In the genomic region with DNA sequence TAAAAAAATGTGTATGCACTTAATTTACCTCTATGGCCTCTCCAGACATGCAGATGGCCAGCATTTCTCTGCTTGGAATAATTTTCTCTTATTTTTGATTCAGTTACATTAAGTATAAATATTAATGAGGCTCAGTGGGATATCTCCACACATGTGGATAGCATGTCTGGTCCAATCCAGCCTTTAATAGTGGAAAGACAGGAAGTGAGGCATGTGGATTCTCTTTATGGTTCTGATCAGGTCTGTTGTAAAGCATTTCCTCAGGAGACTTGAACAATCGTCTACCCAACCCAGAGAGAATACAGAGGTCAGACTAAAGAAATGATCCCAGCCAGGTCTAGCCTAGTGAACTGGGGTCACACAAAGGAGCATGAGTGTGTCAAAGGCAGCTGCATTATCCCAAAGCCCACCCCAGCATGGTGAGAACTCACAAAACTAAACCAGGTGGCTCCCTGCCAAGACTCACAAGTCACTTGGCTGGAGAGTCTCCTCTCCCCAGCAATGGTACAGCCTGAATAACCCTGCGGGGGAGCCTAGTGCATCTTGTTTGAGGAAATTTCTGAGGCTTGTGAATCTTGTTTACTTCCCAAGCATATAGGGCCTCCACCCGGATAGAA, we compare ENCODE assay signal across 15 mouse cellular contexts.
DNase-seq lines count a peak whose midpoint lies in the region; ATAC-seq and TF ChIP-seq lines count a peak whose summit lies in the region.
"Had no signal": no experiment of that assay in that cellular context is flagged by ENCODE, and none has a peak within 500 bp of the region (broad histone marks: within the 10 kb centered on the region; RNA-seq: fewer than 3 reads in every experiment).

No protein-coding gene starts in this region.

- H3K4me1 ChIP-seq in hindbrain, embryonic 15.5 days (replicated peaks): peaks cover 15% of the 10 kb centered on the region
- peaks cover 9% of the 10 kb centered on the region for H3K4me1 ChIP-seq in hindbrain, embryonic 13.5 days (replicated peaks)
- H3K4me1 ChIP-seq in midbrain, postnatal 0 days (ENCODE audit: insufficient read depth, low read length): no peaks in the 10 kb centered on the region; the same call in 1 of the 2 replicates
- peaks cover 9% of the 10 kb centered on the region for H3K4me1 ChIP-seq in midbrain, embryonic 13.5 days (replicated peaks)
- H3K4me1 ChIP-seq: forebrain, embryonic 10.5 days had no signal

- TF ChIP-seq CTCF in midbrain, postnatal 0 days (IDR thresholded peaks at IDR 0.05): no peak

- no peak overlapping the region for H3K4me3 ChIP-seq in hindbrain, embryonic 15.5 days
- H3K4me3 ChIP-seq in hindbrain, embryonic 13.5 days: no peak overlapping the region
- H3K4me3 ChIP-seq in midbrain, postnatal 0 days (ENCODE audit: low read depth, low read length): no peak overlapping the region
- H3K4me3 ChIP-seq in midbrain, embryonic 13.5 days (replicated peaks): no peak overlapping the region
- H3K4me3 ChIP-seq: embryonic facial prominence, embryonic 15.5 days; forebrain, embryonic 10.5 days; heart, adult 2 months had no signal

- peak; percentile 27; the same call in 1 of the 2 replicates for ATAC-seq in hindbrain, embryonic 15.5 days (ENCODE audit: low FRiP score, low read depth)
- ATAC-seq in hindbrain, embryonic 13.5 days (ENCODE audit: low FRiP score): no peak
- ATAC-seq in midbrain, postnatal 0 days (ENCODE audit: low FRiP score): no peak
- ATAC-seq in midbrain, embryonic 13.5 days: no peak
- ATAC-seq: inflammation-experienced regulatory T-cells, adult 6 months had no signal

- H3K9ac ChIP-seq in hindbrain, embryonic 15.5 days: no peak overlapping the region
- H3K9ac ChIP-seq in hindbrain, embryonic 13.5 days: no peak overlapping the region
- no peak overlapping the region for H3K9ac ChIP-seq in midbrain, postnatal 0 days (replicated peaks; ENCODE audit: low read length, poor library complexity, severe bottlenecking)
- H3K9ac ChIP-seq in midbrain, embryonic 13.5 days (replicated peaks): no peak overlapping the region
- H3K9ac ChIP-seq: embryonic facial prominence, embryonic 15.5 days; liver, embryonic 14.5 days had no signal

- no peaks in the 10 kb centered on the region for H3K9me3 ChIP-seq in hindbrain, embryonic 15.5 days
- H3K9me3 ChIP-seq in hindbrain, embryonic 13.5 days: no peaks in the 10 kb centered on the region
- no peaks in the 10 kb centered on the region for H3K9me3 ChIP-seq in midbrain, postnatal 0 days (ENCODE audit: low read length)
- no peaks in the 10 kb centered on the region for H3K9me3 ChIP-seq in midbrain, embryonic 13.5 days
- H3K9me3 ChIP-seq: embryonic facial prominence, embryonic 15.5 days; forebrain, embryonic 10.5 days had no signal

- no peak overlapping the region for H3K4me2 ChIP-seq in hindbrain, embryonic 15.5 days
- no peak overlapping the region for H3K4me2 ChIP-seq in hindbrain, embryonic 13.5 days
- no peak overlapping the region for H3K4me2 ChIP-seq in midbrain, postnatal 0 days (ENCODE audit: low read depth, low read length, poor library complexity, severe bottlenecking)
- H3K4me2 ChIP-seq in midbrain, embryonic 13.5 days (replicated peaks): no peak overlapping the region
- H3K4me2 ChIP-seq: embryonic facial prominence, embryonic 15.5 days had no signal

- WGBS in hindbrain, embryonic 15.5 days: 50% methylated on average over 3 of the region's 3 CpGs
- 62% methylated on average over 3 of the region's 3 CpGs for WGBS in hindbrain, embryonic 13.5 days
- WGBS in midbrain, postnatal 0 days: 52% methylated on average over 3 of the region's 3 CpGs
- WGBS in midbrain, embryonic 13.5 days: 64% methylated on average over 3 of the region's 3 CpGs

- no peak overlapping the region; the same call in 1 of the 2 replicates for H3K27ac ChIP-seq in hindbrain, embryonic 15.5 days (replicated peaks)
- no peak overlapping the region for H3K27ac ChIP-seq in hindbrain, embryonic 13.5 days
- H3K27ac ChIP-seq in midbrain, postnatal 0 days (ENCODE audit: low read depth, low read length): no peak overlapping the region
- H3K27ac ChIP-seq in midbrain, embryonic 13.5 days: no peak overlapping the region
- H3K27ac ChIP-seq: embryonic facial prominence, embryonic 15.5 days; forebrain, embryonic 10.5 days; heart, adult 2 months; liver, embryonic 14.5 days had no signal

- intact Hi-C loops in left cerebral cortex, postnatal 4 days (cut with DNase I): no loop called here
- intact Hi-C loops in left cerebral cortex, postnatal 25 days (cut with DNase I): no loop called here

- no peaks in the 10 kb centered on the region for H3K27me3 ChIP-seq in hindbrain, embryonic 15.5 days
- H3K27me3 ChIP-seq in hindbrain, embryonic 13.5 days: no peaks in the 10 kb centered on the region
- H3K27me3 ChIP-seq in midbrain, postnatal 0 days (ENCODE audit: insufficient read depth, low read length): no peaks in the 10 kb centered on the region
- H3K27me3 ChIP-seq in midbrain, embryonic 13.5 days: no peaks in the 10 kb centered on the region
- H3K27me3 ChIP-seq: embryonic facial prominence, embryonic 15.5 days had no signal

- DNase-seq in cerebellum, postnatal 10 days: peak; percentile 69 to 80
- no peak for DNase-seq in cerebellum, adult 11-12 months
- peak; percentile 73 for DNase-seq in left cerebral cortex, postnatal 4 days
- no peak for DNase-seq in left cerebral cortex, postnatal 25 days (ENCODE audit: low spot score in 2 of 2)
- DNase-seq in midbrain, postnatal 0 days (ENCODE audit: low spot score): peak; percentile 64
- DNase-seq: gastrocnemius, postnatal 10 days; heart, adult 2 months; right cerebral cortex, postnatal 14 days had no signal

- no peaks in the 10 kb centered on the region for H3K36me3 ChIP-seq in hindbrain, embryonic 15.5 days
- H3K36me3 ChIP-seq in hindbrain, embryonic 13.5 days: no peaks in the 10 kb centered on the region
- no peaks in the 10 kb centered on the region for H3K36me3 ChIP-seq in midbrain, postnatal 0 days (ENCODE audit: insufficient read depth, low read length)
- H3K36me3 ChIP-seq in midbrain, embryonic 13.5 days: no peaks in the 10 kb centered on the region
- H3K36me3 ChIP-seq: embryonic facial prominence, embryonic 15.5 days; forebrain, embryonic 10.5 days had no signal

Comparison
In these comparisons a context has a peak if more than half of its experiments do, and no peak if none do; other contexts are left out.
1. DNase-seq: peak in cerebellum, postnatal 10 days (2 of 2), left cerebral cortex, postnatal 4 days (single experiment) and midbrain, postnatal 0 days (single experiment); none in cerebellum, adult 11-12 months (single experiment) and left cerebral cortex, postnatal 25 days (0 of 2).